Mouse (Mus musculus) thymus, postnatal 4 days (tissue): ENCODE measurements around the gene Lcmt2.
A peak's percentile ranks its signal among the peaks of the same experiment; 100 is the strongest.
"Not testable (repeated sequence)": the region's sequence is repeated elsewhere in the genome, so short reads cannot be mapped to it uniquely, and the experiment has no call there.

Experiments
- DNase-seq: peaks from one replicate; pipeline ENCODE4 v3.0.0; 2021

Gene Lcmt2

GRCm38 (mm10) chr2:121140018-121140882 is at the start of gene Lcmt2, which contains the start of gene Adal:
Gene Lcmt2 (minus strand): TSS chr2:121140653.
Gene Adal (plus strand): TSS chr2:121140428.
- DNase-seq = peak; percentile 92

- no peak for DNase-seq
Observed at GRCm38 (mm10) chr2:121188530-121188929, 48.1 kb upstream of the Lcmt2 start.

GRCm38 (mm10) chr2:121184142-121184541 is 43.7 kb upstream of the Lcmt2 start:
- DNase-seq = no peak

- no peak for DNase-seq
Observed at GRCm38 (mm10) chr2:121183431-121183830, 43.0 kb upstream of the Lcmt2 start.

DNA sequence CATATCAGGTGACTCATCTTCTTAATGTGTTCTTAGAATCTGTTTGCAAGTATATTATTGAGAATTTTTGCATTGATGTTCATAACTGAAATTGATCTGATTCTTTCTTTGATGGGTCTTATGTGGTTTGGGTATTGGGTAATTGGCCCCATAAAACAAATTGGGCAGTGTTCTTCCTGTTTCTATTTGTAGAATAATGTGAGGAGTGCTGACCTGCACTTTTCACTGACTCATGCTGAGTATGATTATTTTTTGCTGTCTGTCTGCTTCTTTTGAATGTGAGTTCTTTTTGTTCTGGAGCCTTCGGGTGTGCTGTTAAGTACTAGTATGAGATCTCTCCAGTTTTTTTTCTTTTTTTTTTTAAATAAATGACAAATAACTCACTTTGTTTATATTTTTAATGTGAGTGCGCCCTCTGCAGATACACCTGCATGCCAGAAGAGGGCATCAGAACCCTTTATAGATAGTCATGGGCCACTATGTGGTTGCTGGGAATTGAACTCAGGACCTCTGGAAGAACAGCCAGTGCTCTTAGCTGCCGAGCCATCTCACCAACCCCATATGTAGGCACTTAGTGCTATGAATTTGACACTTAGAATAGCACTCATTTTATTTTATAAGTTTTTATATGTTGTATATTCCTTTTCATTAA is 38.5 kb upstream of the Lcmt2 start:
- no peak for DNase-seq

GRCm38 (mm10) chr2:121170980-121171742 is 30.7 kb upstream of the Lcmt2 start, which contains the start of gene Zscan29:
Gene Zscan29 (minus strand): TSS chr2:121171125.
- peak; percentile 95 for DNase-seq

DNA sequence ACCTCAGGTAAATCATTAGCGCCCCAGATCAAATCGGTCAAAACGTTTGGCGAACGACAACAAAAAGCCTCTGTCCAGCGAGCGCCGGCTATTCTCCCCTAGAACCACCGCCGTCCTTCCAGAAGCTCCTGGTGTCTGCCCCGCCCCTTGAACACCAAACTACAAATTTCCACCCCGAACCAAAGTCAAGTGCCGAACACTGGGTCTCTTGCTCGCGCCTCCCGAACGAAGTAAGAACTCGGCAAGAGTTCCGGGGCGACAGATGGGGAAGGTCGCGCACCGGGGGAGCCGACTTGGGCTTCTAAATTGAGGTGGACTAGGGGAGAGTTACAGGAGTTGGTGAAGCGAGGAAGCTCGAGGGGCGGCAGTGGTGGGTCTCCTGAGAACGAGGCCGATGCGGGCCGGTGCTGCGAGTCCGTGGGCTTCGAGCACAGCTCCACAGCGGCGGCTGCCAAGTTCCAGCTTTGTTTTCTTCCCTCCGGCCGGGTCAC is 30.1 kb upstream of the Lcmt2 start, which contains the start of gene Tubgcp4:
Gene Tubgcp4 (plus strand): TSS at position 174 of the 491 bp plus-strand sequence.
- peak; percentile 70 for DNase-seq

GRCm38 (mm10) chr2:121169902-121170301 is 29.4 kb upstream of the Lcmt2 start:
- DNase-seq = peak; percentile 39

GRCm38 (mm10) chr2:121169173-121169572 is 28.7 kb upstream of the Lcmt2 start:
- no peak for DNase-seq

- DNase-seq = no peak
Observed at GRCm38 (mm10) chr2:121153100-121153499, 12.6 kb upstream of the Lcmt2 start.

- no peak for DNase-seq
Observed at GRCm38 (mm10) chr2:121149679-121150078, 9.2 kb upstream of the Lcmt2 start.

DNA sequence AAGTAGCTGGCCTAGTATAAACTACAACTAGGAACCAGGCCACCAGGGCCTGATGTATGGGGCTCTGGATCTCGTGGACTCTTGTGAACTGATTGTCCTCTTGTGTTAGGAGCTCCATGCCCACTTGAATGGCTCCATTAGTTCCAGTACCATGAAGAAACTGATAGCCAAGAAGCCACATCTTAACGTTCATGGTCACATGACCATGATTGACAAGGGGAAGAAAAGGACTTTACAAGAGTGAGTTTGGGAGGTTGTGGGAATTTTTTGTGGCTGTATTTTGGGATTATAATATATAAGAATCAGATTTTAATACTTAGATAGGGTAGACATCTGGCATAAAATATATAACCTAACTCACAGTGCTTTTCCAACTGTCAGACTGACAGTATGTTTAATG is 2.0 kb upstream of the Lcmt2 start:
- no peak for DNase-seq

DNA sequence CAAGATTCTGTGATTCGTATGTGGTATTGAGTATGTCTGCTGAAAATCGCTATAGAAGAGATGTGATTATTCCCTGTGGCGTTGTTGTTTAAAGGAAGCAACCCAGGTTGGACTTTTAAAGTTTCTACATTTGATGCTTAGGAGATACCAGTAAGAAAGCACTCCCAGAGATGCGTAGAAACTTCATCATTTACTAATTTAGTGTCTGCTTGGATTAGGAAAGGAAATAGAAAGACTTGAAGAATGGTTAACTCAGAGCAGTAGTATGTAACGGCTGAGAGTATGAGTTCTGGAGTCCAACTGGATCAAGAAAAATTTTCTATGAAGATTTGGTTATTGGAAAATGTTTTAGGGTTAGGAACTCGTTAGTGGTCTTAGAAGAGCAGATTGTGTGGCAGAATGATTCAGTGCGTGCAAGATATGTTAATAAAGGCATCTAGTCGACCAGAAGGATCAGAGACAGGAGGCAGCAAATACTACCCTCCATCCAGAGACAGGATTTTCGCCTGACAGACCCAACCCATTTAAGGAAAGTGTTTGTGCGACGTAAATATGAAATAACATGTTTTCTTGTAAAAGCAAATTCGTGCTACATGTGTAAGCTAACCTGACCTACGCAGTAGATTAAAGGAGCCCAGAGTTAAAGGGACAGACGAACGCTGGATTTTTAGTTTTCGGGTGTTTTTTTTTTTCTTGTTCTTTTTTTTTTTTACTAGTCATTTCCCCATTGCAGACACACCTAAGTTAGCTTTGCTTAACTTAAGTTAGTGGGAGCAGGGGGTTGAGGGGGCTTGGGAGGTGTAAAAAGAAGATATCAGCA is 973 bp upstream of the Lcmt2 start:
- DNase-seq = no peak

- no peak for DNase-seq
Observed at GRCm38 (mm10) chr2:121139266-121140017, 1.0 kb downstream of the Lcmt2 start.

DNA sequence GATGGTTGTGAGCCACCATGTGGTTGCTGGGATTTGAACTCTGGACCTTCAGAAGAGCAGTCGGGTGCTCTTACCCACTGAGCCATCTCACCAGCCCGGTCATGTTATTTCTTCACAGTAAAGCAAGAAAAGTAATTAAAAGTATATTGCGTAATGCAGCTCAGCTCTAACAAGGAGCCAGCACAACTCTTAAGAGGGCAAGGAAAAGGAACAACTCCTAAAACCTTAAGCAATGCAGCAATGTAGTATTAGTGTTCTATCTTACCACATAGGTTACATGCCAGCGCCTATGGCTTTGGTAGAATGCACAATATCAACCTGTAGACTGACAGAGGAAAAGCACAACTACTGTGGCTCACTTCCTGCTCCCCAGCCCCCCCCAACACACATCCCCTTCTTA is 3.1 kb downstream of the Lcmt2 start:
- peak; percentile 16 for DNase-seq

GRCm38 (mm10) chr2:121132822-121133221 is 7.6 kb downstream of the Lcmt2 start:
- no peak for DNase-seq

DNA sequence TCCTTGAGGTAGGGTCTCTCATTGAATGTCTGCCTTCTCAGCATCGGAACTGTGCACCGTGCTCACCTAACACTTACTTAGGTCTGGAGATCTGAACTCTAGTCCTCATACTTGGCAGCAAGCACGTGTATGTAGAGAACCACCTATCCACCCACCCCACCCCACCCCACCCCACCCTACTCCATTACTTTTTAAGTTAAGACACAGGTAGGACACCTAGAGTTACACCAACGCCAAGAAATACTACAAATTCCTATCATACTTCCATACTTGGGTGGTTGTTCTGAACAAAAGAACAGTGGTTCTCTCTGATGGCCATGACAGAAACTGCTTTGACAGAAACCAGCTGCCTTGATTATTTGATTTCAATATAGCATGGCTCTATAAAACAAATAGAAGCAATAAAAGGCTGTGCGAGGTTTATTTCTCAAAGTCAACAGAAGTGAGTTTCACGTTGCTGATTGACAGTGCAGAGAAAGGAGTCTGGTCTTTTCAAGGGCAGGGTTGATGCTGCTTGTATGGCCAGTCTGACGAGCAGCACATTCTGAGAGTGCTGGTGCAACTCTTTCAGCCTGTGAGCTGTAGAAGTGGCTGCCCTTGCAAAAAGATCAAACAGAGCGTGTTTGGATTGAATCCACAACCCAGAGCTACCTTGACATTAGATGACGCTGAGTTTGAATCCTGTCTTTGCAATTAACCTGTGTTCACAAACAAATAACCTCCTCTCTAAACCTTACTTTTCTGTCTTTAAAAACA is 11.4 kb downstream of the Lcmt2 start:
- DNase-seq = no peak

DNA sequence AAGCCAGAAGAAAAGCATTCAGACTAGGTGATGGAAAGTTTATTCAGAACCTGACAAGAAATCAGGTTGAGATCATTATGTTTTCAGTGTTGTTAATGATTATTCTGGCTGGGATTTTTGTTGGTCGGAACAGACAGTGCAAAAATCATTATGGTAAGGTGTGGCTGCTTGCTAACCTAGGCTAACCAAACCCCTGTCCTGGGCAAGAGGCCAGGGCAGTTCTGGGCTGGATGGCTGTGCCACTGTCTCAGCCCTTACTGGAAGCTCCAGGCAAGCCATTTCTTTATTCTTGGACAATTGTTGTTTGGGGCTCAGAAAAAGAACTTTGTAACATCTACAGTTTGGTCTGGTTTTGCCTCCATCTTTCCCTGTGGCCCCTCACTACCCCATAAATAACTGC is 12.9 kb downstream of the Lcmt2 start:
- DNase-seq = no peak

GRCm38 (mm10) chr2:121126302-121126701 is 14.2 kb downstream of the Lcmt2 start:
- DNase-seq = not testable (repeated sequence)

- no peak for DNase-seq
Observed at GRCm38 (mm10) chr2:121119260-121119659, 21.2 kb downstream of the Lcmt2 start.

GRCm38 (mm10) chr2:121115418-121115817 is 25.0 kb downstream of the Lcmt2 start:
- DNase-seq = no peak
